Mouse (Mus musculus) left cerebral cortex, postnatal 25 days (tissue): ENCODE data around the gene Golga2. TPM values are rescaled to one million over a fixed set of nuclear protein-coding genes. Genes with fewer than 3 reads are reported as not detected.

Source experiments
- DNase-seq, 2 experiments: peaks; one replicate each; pipeline ENCODE4 v3.0.0; 2022; ENCODE audit warnings: low spot score in 2 of 2, mixed read lengths in 1 of 2
- intact Hi-C: fragments of 180-260 bp; cut with DNase I; formaldehyde crosslinking; loops from one replicate; pipeline ENCODE4 v1.15.1; 2025
- microRNA-seq, 2 experiments: library from miRNA; unstranded; fragments of <30 nt; microRNA quantifications; one replicate each; pipeline ENCODE4 v1.2.0; 2022
- total RNA-seq, 2 experiments: library from RNA; stranded (reverse); gene quantifications; 2 replicates each; pipeline ENCODE4 v1.2.3; 2021

Golga2 gene
- total RNA-seq, 2 experiments from 2014 or later = 82.6 to 82.8 TPM

DNA sequence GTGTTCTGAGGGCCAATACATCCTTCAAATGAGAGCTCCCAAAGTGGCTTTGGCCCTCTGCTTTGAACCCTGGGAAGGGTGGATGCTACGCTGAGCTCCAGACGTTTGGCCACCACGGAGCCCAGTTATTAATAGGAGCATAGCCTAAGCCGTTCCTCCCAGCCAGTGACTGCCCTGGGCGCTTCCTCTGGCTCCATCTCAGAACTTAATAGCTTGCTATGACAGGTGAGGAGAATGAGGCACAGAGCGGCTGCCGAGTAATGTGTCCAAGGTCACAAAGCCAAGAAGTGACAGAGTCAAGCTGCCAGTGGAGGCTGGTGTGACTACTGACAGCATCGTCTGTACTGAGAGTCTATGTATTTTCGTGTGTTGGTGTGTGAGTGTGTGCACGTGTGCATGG, 69.0 kb downstream of the Golga2 start:
- intact Hi-C loops = no loop called here
- DNase-seq = no peak

Small RNAs within 50 kb of the gene (microRNA-seq; reads per million reads assigned to microRNA genes)
- 0.25 to 1.0 reads per million in 2 experiments for gene Gm23363
- gene Mir199b = 1.3 to 1.5 reads per million in 2 experiments

Other genes with a start within 250 kb of the Golga2 start
- gene Fam78a, start 202.5 kb upstream of the Golga2 start, total RNA-seq = 1 to 10 TPM; 4.2 to 6.6 TPM
- 10 to 100 TPM; 27.6 to 28.0 TPM for gene Plpp7, start 191.9 kb upstream of the Golga2 start, total RNA-seq
- 100 to 1,000 TPM; 240 TPM for gene Prrc2b, start 136.3 kb upstream of the Golga2 start, total RNA-seq
- 10 to 100 TPM; 21.4 to 24.4 TPM for gene Pomt1, start 50.8 kb upstream of the Golga2 start, total RNA-seq
- 10 to 100 TPM; 51.6 to 55.8 TPM for gene Uck1, start 27.2 kb upstream of the Golga2 start, total RNA-seq
- gene Swi5, start 691 bp downstream of the Golga2 start, total RNA-seq = 100 to 1,000 TPM; 213 to 214 TPM
- gene Ciz1, start 64.9 kb downstream of the Golga2 start, total RNA-seq = 10 to 100 TPM; 67.5 to 73.1 TPM
- 1,000 to 10,000 TPM; 1,197 to 1,302 TPM for gene Dnm1, start 66.0 kb downstream of the Golga2 start, total RNA-seq
- gene 1110008P14Rik, start 94.6 kb downstream of the Golga2 start, total RNA-seq = 100 to 1,000 TPM; 375 to 446 TPM
- under 1 TPM; 0.76 to 0.85 TPM for gene Lcn2, start 100.9 kb downstream of the Golga2 start, total RNA-seq
- gene Ptges2, start 108.5 kb downstream of the Golga2 start, total RNA-seq = 10 to 100 TPM; 44.4 to 50.3 TPM
- gene Naif1, start 163.1 kb downstream of the Golga2 start, total RNA-seq = 1 to 10 TPM; 4.2 TPM
- 10 to 100 TPM; 59.0 to 64.8 TPM for gene Slc25a25, start 164.1 kb downstream of the Golga2 start, total RNA-seq
- 10 to 100 TPM; 52.2 to 57.8 TPM for gene Fam102a, start 247.9 kb downstream of the Golga2 start, total RNA-seq